Mouse (Mus musculus) kidney, adult 2 months (tissue): ENCODE results near the gene Hs3st2.

Experiments used
- CTCF ChIP-seq: fragments of 200-500 bp; conservative IDR thresholded peaks from 2 replicates; pipeline ENCODE4 v1.5.1; 2011; ENCODE audit warnings: low read depth, mild to moderate bottlenecking, control low read depth, low read length, moderate library complexity, mixed read lengths; ENCODE audit not compliant: insufficient read depth, insufficient read length
- POLR2A ChIP-seq: fragments of 200-500 bp; IDR thresholded peaks from one replicate; pipeline ENCODE4 v1.6.1; 2011; ENCODE audit warnings: low read depth, low read length, control low read depth

GRCm38 (mm10) chr7:121378942-121379341 lies 12.7 kb upstream of the Hs3st2 start:
- TF ChIP-seq CTCF (0 out of 2 replicates have a peak, but pooled peaks have one; percentile 3), POLR2A (no peak)
